8 mouse cellular contexts compared by ENCODE assay signal in genomic region chr11:90169200-90170013, GRCm38 (mm10). TPM values are rescaled to one million over a fixed set of nuclear protein-coding genes. Genes with fewer than 3 reads are reported as not detected.
DNase-seq lines count a peak whose midpoint lies in the region; ATAC-seq and TF ChIP-seq lines count a peak whose summit lies in the region.

No protein-coding gene starts in this region.

- no peaks in the 10 kb centered on the region for H3K4me1 ChIP-seq in kidney, embryonic 15.5 days
- H3K4me1 ChIP-seq in kidney, adult 2 months (ENCODE audit: control insufficient read depth, insufficient read depth, low read length) = no peaks in the 10 kb centered on the region
- H3K4me1 ChIP-seq in embryonic facial prominence, embryonic 10.5 days = peaks cover 6% of the 10 kb centered on the region; the same call in 1 of the 2 replicates
- H3K4me1 ChIP-seq in hindbrain, embryonic 11.5 days (replicated peaks; ENCODE audit: control insufficient read depth, insufficient read depth, low read length) = no peaks in the 10 kb centered on the region

- intact Hi-C loops in left cerebral cortex, postnatal 10 days (cut with DNase I) = loop anchor here (2.0 to 5.0 kb wide), 3 partner anchors 137 to 1002 kb away; partner anchors contain the start of gene Tmem100

- H3K36me3 ChIP-seq in kidney, embryonic 15.5 days = no peaks in the 10 kb centered on the region
- H3K36me3 ChIP-seq in kidney, adult 2 months (ENCODE audit: control insufficient read depth, insufficient read depth, low read length) = no peaks in the 10 kb centered on the region
- no peaks in the 10 kb centered on the region for H3K36me3 ChIP-seq in embryonic facial prominence, embryonic 10.5 days (replicated peaks)
- H3K36me3 ChIP-seq in hindbrain, embryonic 11.5 days (ENCODE audit: control insufficient read depth, insufficient read depth, low read length) = no peaks in the 10 kb centered on the region

- no peak overlapping the region for H3K9ac ChIP-seq in kidney, embryonic 15.5 days
- H3K9ac ChIP-seq in hindbrain, embryonic 11.5 days (ENCODE audit: low read depth, low read length) = no peak overlapping the region

- peaks cover 5% of the 10 kb centered on the region; the same call in 1 of the 2 replicates for H3K27me3 ChIP-seq in kidney, embryonic 15.5 days
- H3K27me3 ChIP-seq in kidney, adult 2 months (replicated peaks; ENCODE audit: control insufficient read depth, insufficient read depth, low read length) = no peaks in the 10 kb centered on the region
- no peaks in the 10 kb centered on the region; the same call in 1 of the 2 replicates for H3K27me3 ChIP-seq in embryonic facial prominence, embryonic 10.5 days (replicated peaks; ENCODE audit: low read depth, poor library complexity, severe bottlenecking)
- H3K27me3 ChIP-seq in hindbrain, embryonic 11.5 days (ENCODE audit: control insufficient read depth, insufficient read depth, low read length) = no peaks in the 10 kb centered on the region

- peak; percentile 40; the same call in 1 of the 2 replicates for ATAC-seq in kidney, embryonic 15.5 days (replicated peaks; ENCODE audit: low FRiP score)
- 0 out of 2 replicates have a peak, but pooled peaks have one; percentile 30 for ATAC-seq in hindbrain, embryonic 11.5 days (ENCODE audit: low FRiP score)
- ATAC-seq in megakaryocyte-erythroid progenitor cell, adult 5-6 weeks (replicated peaks; ENCODE audit: low FRiP score, low TSS enrichment, poor library complexity, severe bottlenecking) = 0 out of 2 replicates have a peak, but pooled peaks have one; percentile 12

- peak overlapping the region; percentile 26 for H3K4me3 ChIP-seq in kidney, embryonic 15.5 days (replicated peaks)
- H3K4me3 ChIP-seq in kidney, adult 2 months (ENCODE audit: insufficient read depth, low read depth, low read length) = no peak overlapping the region
- peak overlapping the region; percentile 41 for H3K4me3 ChIP-seq in embryonic facial prominence, embryonic 10.5 days
- no peak overlapping the region for H3K4me3 ChIP-seq in hindbrain, embryonic 11.5 days (ENCODE audit: low read depth, low read length)

- no peak overlapping the region for H3K27ac ChIP-seq in kidney, embryonic 15.5 days
- H3K27ac ChIP-seq in kidney, adult 2 months (ENCODE audit: insufficient read depth, low read depth, low read length) = no peak overlapping the region
- H3K27ac ChIP-seq in embryonic facial prominence, embryonic 10.5 days (replicated peaks) = no peak overlapping the region
- H3K27ac ChIP-seq in hindbrain, embryonic 11.5 days (ENCODE audit: low read depth, low read length) = no peak overlapping the region

- 47% methylated on average over 20 of the region's 20 CpGs for WGBS in kidney, embryonic 15.5 days
- 52% methylated on average over 20 of the region's 20 CpGs for WGBS in kidney, adult 2 months
- 57% methylated on average over 20 of the region's 20 CpGs for WGBS in embryonic facial prominence, embryonic 10.5 days
- 63% methylated on average over 20 of the region's 20 CpGs for WGBS in hindbrain, embryonic 11.5 days

- DNase-seq in kidney, adult 2 months = no peak
- no peak for DNase-seq in embryonic facial prominence, embryonic 10.5 days (ENCODE audit: low spot score)
- no peak for DNase-seq in hindbrain, embryonic 11.5 days (ENCODE audit: low spot score)
- no peak for DNase-seq in frontal cortex, postnatal 14 days (ENCODE audit: low spot score in 2 of 2)
- DNase-seq in adrenal gland, adult 2 months = no peak
- no peak for DNase-seq in left cerebral cortex, postnatal 10 days (ENCODE audit: extremely low spot score in 1 of 2, low spot score in 2 of 2)

- no peak for TF ChIP-seq CTCF in kidney, adult 2 months (conservative IDR thresholded peaks at IDR 0.05; ENCODE audit: insufficient read depth, insufficient read length, low read depth, low read length)

- H3K4me2 ChIP-seq in kidney, embryonic 15.5 days = peak overlapping the region; percentile 53
- peak overlapping the region; percentile 8 for H3K4me2 ChIP-seq in hindbrain, embryonic 11.5 days (replicated peaks; ENCODE audit: low read depth, low read length)

- TF ChIP-seq POLR2A in kidney, adult 2 months (IDR thresholded peaks at IDR 0.05; ENCODE audit: low read depth, low read length) = no peak

- no peaks in the 10 kb centered on the region for H3K9me3 ChIP-seq in kidney, embryonic 15.5 days (replicated peaks)
- no peaks in the 10 kb centered on the region for H3K9me3 ChIP-seq in embryonic facial prominence, embryonic 10.5 days
- H3K9me3 ChIP-seq in hindbrain, embryonic 11.5 days (ENCODE audit: control insufficient read depth, low read length) = no peaks in the 10 kb centered on the region

RNA-seq across cellular contexts. Expression of gene Gm45716, which starts 18.1 kb away (rescaled TPM):
- polyA plus RNA-seq in kidney, embryonic 15.5 days (2015; fragmentation: Nextera tagmentation; extraction: Ambion mirVana) = 8.1 and 9.8 TPM in 2 replicates
- 2.5 and 2.8 TPM in 2 replicates for polyA plus RNA-seq in kidney, adult 2 months (2012; rRNA removed)
- polyA plus RNA-seq in embryonic facial prominence, embryonic 10.5 days (2016; fragmentation: Nextera tagmentation; extraction: Ambion mirVana) = 14.4 and 14.6 TPM in 2 replicates
- polyA plus RNA-seq in hindbrain, embryonic 11.5 days (2014; fragmentation: Nextera tagmentation; extraction: Ambion mirVana) = 17.8 and 20.3 TPM in 2 replicates
- 6.6 and 13.7 TPM in 2 replicates for total RNA-seq in megakaryocyte-erythroid progenitor cell, adult 5-6 weeks (2014; fragmentation: Nextera tagmentation)
- total RNA-seq in megakaryocyte-erythroid progenitor cell, adult 5-6 weeks (2017) = 11.2 and 12.4 TPM in 2 replicates
- 1 to 10 TPM; 3.0 to 5.5 TPM for total RNA-seq in adrenal gland, adult 2 months (2021)
- polyA plus RNA-seq in adrenal gland, adult 2 months (2012; rRNA removed) = 1.5 and 3.7 TPM in 2 replicates
- 1 to 10 TPM; 3.7 to 5.0 TPM for total RNA-seq in left cerebral cortex, postnatal 10 days (2021)

Comparison
In these comparisons a context has a peak if more than half of its experiments do, and no peak if none do; other contexts are left out.
1. H3K4me3 ChIP-seq: peak in kidney, embryonic 15.5 days (single experiment) and embryonic facial prominence, embryonic 10.5 days (single experiment); none in kidney, adult 2 months (single experiment) and hindbrain, embryonic 11.5 days (single experiment).
2. Peak in every context shown above with its lines, with median percentiles within 50 percentile points of each other: ATAC-seq.